Mouse (Mus musculus): ENCODE measurements around the gene Ndufa4l2. TPM values are rescaled to one million over a fixed set of nuclear protein-coding genes. Genes with fewer than 3 reads are reported as not detected.

Ndufa4l2 gene
- polyA plus RNA-seq, 1 experiment from 2014 or later = 34.2 TPM

DNA sequence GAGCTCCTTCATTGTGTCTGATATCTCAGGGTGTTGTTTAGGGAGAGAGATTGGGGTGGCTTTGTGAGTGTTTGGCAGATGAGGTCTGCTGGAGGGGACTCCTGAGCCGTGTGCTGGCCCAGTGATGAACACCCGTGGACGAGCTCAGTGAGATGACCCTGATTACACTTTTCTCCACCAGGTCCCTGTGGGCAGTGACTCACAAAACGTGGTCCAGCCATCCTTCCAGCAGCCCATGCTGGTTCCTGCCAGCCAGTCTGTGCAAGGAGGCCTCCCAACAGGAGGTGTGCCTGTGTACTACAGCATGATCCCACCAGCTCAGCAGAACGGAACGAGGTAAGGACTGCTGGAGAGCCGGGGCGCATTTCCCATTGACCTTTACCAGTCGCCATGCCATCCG, 29.5 kb upstream of the Ndufa4l2 start:
- Histone ChIP-seq H3K36me3 (ENCODE audit: control insufficient read depth, insufficient read depth, low read length) (peaks cover 9% of the 10 kb centered on the region), H3K4me2 (no peak overlapping the region), H3K9me3 (ENCODE audit: control insufficient read depth, low read length) (no peaks in the 10 kb centered on the region), H3K27ac (ENCODE audit: low read depth, low read length) (no peak overlapping the region), H3K27me3 (replicated peaks; ENCODE audit: control insufficient read depth, insufficient read depth, low read length) (no peaks in the 10 kb centered on the region), H3K9ac (ENCODE audit: low read depth, low read length) (no peak overlapping the region), H3K4me1 (replicated peaks; ENCODE audit: control insufficient read depth, insufficient read depth, low read length) (no peaks in the 10 kb centered on the region), H3K4me3 (ENCODE audit: low read depth, low read length) (no peak overlapping the region)
- WGBS = 87% methylated on average over 10 of the region's 10 CpGs
- ATAC-seq (replicated peaks; ENCODE audit: low FRiP score) = no peak
- no peak for DNase-seq (ENCODE audit: low spot score)

DNA sequence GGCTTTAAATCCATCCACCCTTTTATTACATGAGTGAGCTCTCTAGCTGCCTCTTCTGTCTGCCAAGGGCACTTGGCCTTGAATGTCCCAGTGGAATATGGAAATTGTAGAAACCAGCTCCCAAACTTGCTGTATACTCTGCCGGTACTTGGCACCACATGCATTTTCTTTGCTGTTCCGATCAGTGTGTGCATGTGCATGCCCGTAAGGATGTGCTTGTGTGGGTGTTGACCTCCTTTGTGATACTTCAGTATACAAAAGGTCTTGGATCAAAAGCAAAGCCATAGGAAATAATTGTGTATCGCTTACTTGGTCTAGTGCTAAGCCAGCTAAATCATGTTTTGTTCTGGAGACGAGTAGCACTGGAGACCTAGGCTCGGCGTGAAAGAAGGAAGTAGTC, 25.9 kb upstream of the Ndufa4l2 start:
- Histone ChIP-seq H3K4me3 (ENCODE audit: low read depth, low read length) (no peak overlapping the region), H3K36me3 (ENCODE audit: control insufficient read depth, insufficient read depth, low read length) (peaks cover 24% of the 10 kb centered on the region), H3K4me2 (no peak overlapping the region), H3K27ac (ENCODE audit: low read depth, low read length) (no peak overlapping the region), H3K4me1 (replicated peaks; ENCODE audit: control insufficient read depth, insufficient read depth, low read length) (no peaks in the 10 kb centered on the region), H3K27me3 (replicated peaks; ENCODE audit: control insufficient read depth, insufficient read depth, low read length) (no peaks in the 10 kb centered on the region), H3K9ac (ENCODE audit: low read depth, low read length) (no peak overlapping the region), H3K9me3 (ENCODE audit: control insufficient read depth, low read length) (no peaks in the 10 kb centered on the region)
- DNase-seq (ENCODE audit: low spot score) = no peak
- 88% methylated on average over 7 of the region's 7 CpGs for WGBS
- no peak for ATAC-seq (replicated peaks; ENCODE audit: low FRiP score)

- Histone ChIP-seq H3K4me2 (no peak overlapping the region), H3K27ac (ENCODE audit: low read depth, low read length) (no peak overlapping the region), H3K9ac (ENCODE audit: low read depth, low read length) (no peak overlapping the region), H3K4me3 (ENCODE audit: low read depth, low read length) (no peak overlapping the region), H3K27me3 (replicated peaks; ENCODE audit: control insufficient read depth, insufficient read depth, low read length) (no peaks in the 10 kb centered on the region), H3K36me3 (ENCODE audit: control insufficient read depth, insufficient read depth, low read length) (peaks cover 26% of the 10 kb centered on the region), H3K4me1 (replicated peaks; ENCODE audit: control insufficient read depth, insufficient read depth, low read length) (no peaks in the 10 kb centered on the region), H3K9me3 (ENCODE audit: control insufficient read depth, low read length) (no peaks in the 10 kb centered on the region)
- 87% methylated on average over 18 of the region's 18 CpGs for WGBS
- ATAC-seq (replicated peaks; ENCODE audit: low FRiP score) (no peak), DNase-seq (ENCODE audit: low spot score) (no peak)
Observed at GRCm38 (mm10) chr10:127490160-127491127, 24.3 kb upstream of the Ndufa4l2 start.

DNA sequence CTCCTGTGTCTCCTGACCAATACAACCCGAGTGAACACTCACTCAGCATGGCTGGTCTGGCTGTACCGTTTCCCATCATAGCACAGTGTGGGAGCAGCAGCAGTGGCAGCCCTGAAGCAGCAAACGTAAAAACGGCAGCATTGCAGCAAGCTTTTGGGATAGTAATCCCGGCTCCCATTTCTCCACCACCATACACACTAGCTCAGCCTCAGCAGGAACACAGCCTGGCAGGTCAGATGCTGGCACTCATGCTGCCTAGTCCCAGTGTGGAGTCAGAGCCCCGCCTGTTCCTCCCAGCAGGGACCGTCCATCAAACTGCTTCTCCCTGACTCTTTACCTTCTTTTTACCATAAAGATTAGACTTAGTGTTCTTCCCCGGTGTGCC, 23.6 kb upstream of the Ndufa4l2 start:
- Histone ChIP-seq H3K27me3 (replicated peaks; ENCODE audit: control insufficient read depth, insufficient read depth, low read length) (no peaks in the 10 kb centered on the region), H3K36me3 (ENCODE audit: control insufficient read depth, insufficient read depth, low read length) (peaks cover 28% of the 10 kb centered on the region), H3K4me1 (replicated peaks; ENCODE audit: control insufficient read depth, insufficient read depth, low read length) (no peaks in the 10 kb centered on the region), H3K9ac (ENCODE audit: low read depth, low read length) (no peak overlapping the region), H3K9me3 (ENCODE audit: control insufficient read depth, low read length) (no peaks in the 10 kb centered on the region), H3K27ac (ENCODE audit: low read depth, low read length) (no peak overlapping the region), H3K4me2 (no peak overlapping the region), H3K4me3 (ENCODE audit: low read depth, low read length) (no peak overlapping the region)
- ATAC-seq (replicated peaks; ENCODE audit: low FRiP score) (no peak), DNase-seq (ENCODE audit: low spot score) (no peak)
- WGBS = 81% methylated on average over 8 of the region's 8 CpGs

GRCm38 (mm10) chr10:127492118-127492517, 22.6 kb upstream of the Ndufa4l2 start:
- no peak overlapping the region for H3K9ac ChIP-seq (ENCODE audit: low read depth, low read length)
- H3K27ac ChIP-seq (ENCODE audit: low read depth, low read length) = no peak overlapping the region
- no peak overlapping the region for H3K4me3 ChIP-seq (ENCODE audit: low read depth, low read length)
- 91% methylated on average over 3 of the region's 3 CpGs for WGBS
- no peak overlapping the region for H3K4me2 ChIP-seq
- ATAC-seq (replicated peaks; ENCODE audit: low FRiP score) (no peak), DNase-seq (ENCODE audit: low spot score) (no peak)
- peaks cover 33% of the 10 kb centered on the region for H3K36me3 ChIP-seq (ENCODE audit: control insufficient read depth, insufficient read depth, low read length)
- no peaks in the 10 kb centered on the region for H3K9me3 ChIP-seq (ENCODE audit: control insufficient read depth, low read length)
- H3K4me1 ChIP-seq (replicated peaks; ENCODE audit: control insufficient read depth, insufficient read depth, low read length) = no peaks in the 10 kb centered on the region
- H3K27me3 ChIP-seq (replicated peaks; ENCODE audit: control insufficient read depth, insufficient read depth, low read length) = no peaks in the 10 kb centered on the region

DNA sequence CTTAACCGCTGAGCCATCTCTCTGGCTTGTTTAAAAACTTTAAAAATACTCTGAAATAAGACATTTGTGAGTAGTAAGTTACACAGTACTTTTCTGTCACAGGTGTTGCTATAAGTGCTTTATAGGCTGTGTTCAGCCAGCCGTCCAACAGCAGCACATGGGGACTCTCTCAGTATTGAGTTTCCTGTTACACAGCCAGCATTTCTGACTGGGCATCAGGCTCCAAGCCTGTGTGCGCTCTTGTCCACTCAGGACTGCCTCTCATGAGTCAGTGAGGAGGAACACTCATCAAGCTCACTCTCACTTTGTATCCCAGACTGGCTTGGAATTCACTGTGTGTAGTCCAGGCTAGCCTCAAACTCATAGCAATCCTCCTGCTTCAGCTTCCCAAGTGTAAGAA, 18.6 kb upstream of the Ndufa4l2 start:
- no peaks in the 10 kb centered on the region for H3K27me3 ChIP-seq (replicated peaks; ENCODE audit: control insufficient read depth, insufficient read depth, low read length)
- ATAC-seq (replicated peaks; ENCODE audit: low FRiP score) (no peak), DNase-seq (ENCODE audit: low spot score) (no peak)
- H3K9me3 ChIP-seq (ENCODE audit: control insufficient read depth, low read length) = no peaks in the 10 kb centered on the region
- 90% methylated on average over 3 of the region's 3 CpGs for WGBS
- H3K4me3 ChIP-seq (ENCODE audit: low read depth, low read length) = no peak overlapping the region
- no peak overlapping the region for H3K9ac ChIP-seq (ENCODE audit: low read depth, low read length)
- no peak overlapping the region for H3K27ac ChIP-seq (ENCODE audit: low read depth, low read length)
- H3K36me3 ChIP-seq (ENCODE audit: control insufficient read depth, insufficient read depth, low read length) = peaks cover 48% of the 10 kb centered on the region
- no peak overlapping the region for H3K4me2 ChIP-seq
- no peaks in the 10 kb centered on the region for H3K4me1 ChIP-seq (replicated peaks; ENCODE audit: control insufficient read depth, insufficient read depth, low read length)

DNA sequence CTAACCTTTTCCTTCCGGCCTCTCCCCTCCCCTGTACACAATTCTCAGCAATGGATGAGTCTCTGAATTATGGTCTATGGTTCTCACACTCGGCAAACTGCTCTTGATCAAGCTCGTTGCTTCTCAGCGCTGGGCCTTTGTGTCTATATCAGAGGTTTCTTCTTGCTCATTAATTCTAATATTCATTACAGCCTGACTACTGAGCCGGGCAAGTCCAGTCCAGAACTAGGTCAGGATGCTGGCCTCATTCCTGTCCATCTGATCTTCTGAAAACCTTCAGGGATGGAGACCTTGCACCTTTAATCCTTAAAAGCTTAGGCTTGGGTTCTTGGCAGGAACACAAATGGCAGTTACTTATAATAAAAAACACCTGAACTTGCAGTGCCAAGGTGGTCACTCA, 15.3 kb upstream of the Ndufa4l2 start:
- WGBS = 92% methylated on average over 5 of the region's 5 CpGs
- Histone ChIP-seq H3K4me2 (no peak overlapping the region), H3K9me3 (ENCODE audit: control insufficient read depth, low read length) (no peaks in the 10 kb centered on the region), H3K4me1 (replicated peaks; ENCODE audit: control insufficient read depth, insufficient read depth, low read length) (no peaks in the 10 kb centered on the region), H3K27me3 (replicated peaks; ENCODE audit: control insufficient read depth, insufficient read depth, low read length) (no peaks in the 10 kb centered on the region), H3K9ac (ENCODE audit: low read depth, low read length) (no peak overlapping the region), H3K4me3 (ENCODE audit: low read depth, low read length) (no peak overlapping the region), H3K36me3 (ENCODE audit: control insufficient read depth, insufficient read depth, low read length) (peaks cover 33% of the 10 kb centered on the region), H3K27ac (ENCODE audit: low read depth, low read length) (no peak overlapping the region)
- ATAC-seq (replicated peaks; ENCODE audit: low FRiP score) = no peak
- no peak for DNase-seq (ENCODE audit: low spot score)

- no peak for ATAC-seq (replicated peaks; ENCODE audit: low FRiP score)
- Histone ChIP-seq H3K4me3 (ENCODE audit: low read depth, low read length) (no peak overlapping the region), H3K9me3 (ENCODE audit: control insufficient read depth, low read length) (no peaks in the 10 kb centered on the region), H3K9ac (ENCODE audit: low read depth, low read length) (no peak overlapping the region), H3K4me1 (replicated peaks; ENCODE audit: control insufficient read depth, insufficient read depth, low read length) (no peaks in the 10 kb centered on the region), H3K27ac (ENCODE audit: low read depth, low read length) (no peak overlapping the region), H3K36me3 (ENCODE audit: control insufficient read depth, insufficient read depth, low read length) (peaks cover 28% of the 10 kb centered on the region), H3K27me3 (replicated peaks; ENCODE audit: control insufficient read depth, insufficient read depth, low read length) (no peaks in the 10 kb centered on the region), H3K4me2 (no peak overlapping the region)
- WGBS = 83% methylated on average over 4 of the region's 4 CpGs
- DNase-seq (ENCODE audit: low spot score) = no peak
Observed at GRCm38 (mm10) chr10:127500042-127500441, 14.7 kb upstream of the Ndufa4l2 start.

Data from liver, embryonic 11.5 days (tissue).